Mouse (Mus musculus): ENCODE results near the gene Pygo2.

Pygo2 gene

GRCm38 (mm10) chr3:89456726-89457665, 27.0 kb downstream of the Pygo2 start:
- DNase-seq (ENCODE audit: low spot score in 2 of 2) = peak; percentile 61 to 80

- no peak for DNase-seq (ENCODE audit: low spot score in 2 of 2)
These were observed 28.5 kb downstream of the Pygo2 start for GRCm38 (mm10) chr3:89458372-89458964.

DNA sequence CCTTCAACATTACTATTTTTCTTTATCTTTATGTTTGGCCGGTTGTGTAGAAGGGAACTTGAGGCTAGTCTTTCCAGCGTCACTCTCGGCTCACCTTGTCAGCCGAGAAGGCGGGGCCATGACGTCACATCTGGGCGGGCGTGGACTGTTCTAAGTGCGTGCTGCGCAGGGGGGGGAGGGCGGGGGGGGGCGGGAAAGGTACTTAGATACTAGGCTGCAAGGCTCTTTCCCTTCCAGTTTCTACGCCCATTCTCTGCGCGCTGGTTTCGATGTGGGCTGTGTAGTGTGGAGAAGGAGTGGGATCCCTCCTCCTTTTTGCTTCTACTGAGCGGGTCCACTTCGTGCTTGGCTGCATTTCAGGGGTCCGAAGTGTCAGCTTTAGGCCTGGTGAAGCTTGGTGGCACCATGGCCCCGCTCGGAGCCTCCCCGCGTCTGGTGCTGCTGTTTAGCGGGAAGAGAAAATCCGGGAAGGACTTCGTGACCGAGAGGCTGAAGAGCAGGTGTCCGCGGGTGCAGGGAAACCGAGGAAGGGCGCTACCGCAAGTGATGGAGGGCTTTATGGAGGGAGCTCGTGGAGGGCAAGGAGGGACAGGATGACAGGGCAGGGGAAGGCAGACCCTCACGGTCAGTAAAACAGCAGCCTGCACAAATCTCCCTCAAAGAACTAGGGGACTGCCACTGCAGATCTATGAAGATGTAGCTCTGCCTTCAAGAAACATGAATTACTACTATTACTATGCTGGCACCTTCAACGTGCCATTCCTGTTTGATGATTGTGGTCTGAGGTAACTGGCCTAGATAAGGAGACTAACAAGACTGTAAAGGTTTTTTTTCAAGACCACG, 29.2 kb downstream of the Pygo2 start:
- peak; percentile 95 to 96 for DNase-seq (ENCODE audit: low spot score in 2 of 2)

DNA sequence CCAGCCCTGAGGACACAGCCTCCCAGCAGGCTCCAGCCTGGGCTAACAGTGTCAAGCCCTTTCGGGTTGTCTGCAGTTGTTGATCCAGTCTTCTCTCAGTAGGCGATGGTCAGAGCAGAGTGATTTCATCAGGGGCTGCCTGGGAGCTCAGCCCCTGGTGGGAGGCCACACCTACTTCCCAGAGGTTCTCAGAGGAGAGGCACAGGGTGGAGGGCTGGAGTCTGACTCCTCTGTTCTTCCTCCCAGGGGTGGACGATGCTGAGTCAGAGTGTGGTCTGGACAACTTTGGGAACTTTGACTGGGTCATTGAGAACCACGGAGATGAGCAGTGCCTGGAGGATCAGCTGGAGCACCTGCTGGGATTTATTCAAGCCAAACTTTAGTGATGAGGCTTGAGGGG, 38.3 kb downstream of the Pygo2 start:
- no peak for DNase-seq (ENCODE audit: low spot score in 2 of 2)

DNA sequence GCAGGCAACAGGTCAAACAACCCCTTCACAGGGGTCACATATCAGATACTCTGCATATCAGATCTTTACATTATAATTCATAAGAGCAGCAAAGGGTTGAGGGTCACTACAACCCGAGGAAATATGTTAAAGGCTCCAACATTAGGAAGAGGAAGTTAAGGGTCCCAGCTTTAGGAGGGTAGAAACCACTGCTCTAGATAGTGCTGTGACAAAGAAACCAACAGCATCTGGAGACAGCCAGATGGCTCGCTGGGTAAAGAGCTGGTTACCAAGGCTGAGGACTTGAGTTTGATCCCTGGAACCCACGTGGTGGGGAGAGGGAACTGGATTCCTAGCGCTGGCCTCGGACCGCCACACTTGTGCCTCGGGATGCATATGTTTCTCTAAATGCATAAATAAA, 42.3 kb downstream of the Pygo2 start:
- no peak for DNase-seq (ENCODE audit: low spot score in 2 of 2)

GRCm38 (mm10) chr3:89473838-89474237, 43.8 kb downstream of the Pygo2 start:
- no peak for DNase-seq (ENCODE audit: low spot score in 2 of 2)

GRCm38 (mm10) chr3:89479055-89479454, 49.0 kb downstream of the Pygo2 start:
- DNase-seq (ENCODE audit: low spot score in 2 of 2) = no peak

DNA sequence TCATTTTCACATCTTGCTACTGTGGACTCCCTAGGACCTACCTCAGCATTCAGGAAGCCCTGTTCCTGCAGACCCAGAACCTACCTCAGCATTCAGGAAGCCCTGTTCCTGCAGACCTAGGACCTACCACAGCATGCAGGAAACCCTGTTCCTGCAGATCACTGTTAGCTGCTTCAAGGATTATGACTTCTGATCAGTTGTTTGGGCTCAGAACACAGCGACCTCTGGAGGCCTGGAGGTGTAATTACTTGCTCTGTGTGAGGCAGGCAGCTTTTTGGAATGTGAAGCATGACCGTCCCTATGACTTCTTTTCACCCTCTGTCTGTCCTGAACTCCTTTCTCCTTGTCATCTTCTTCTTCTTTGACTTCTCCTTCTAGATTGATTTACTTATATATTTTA, 51.5 kb downstream of the Pygo2 start:
- peak in 1 of 2 experiments; percentile 45 for DNase-seq (ENCODE audit: low spot score in 2 of 2)

DNA sequence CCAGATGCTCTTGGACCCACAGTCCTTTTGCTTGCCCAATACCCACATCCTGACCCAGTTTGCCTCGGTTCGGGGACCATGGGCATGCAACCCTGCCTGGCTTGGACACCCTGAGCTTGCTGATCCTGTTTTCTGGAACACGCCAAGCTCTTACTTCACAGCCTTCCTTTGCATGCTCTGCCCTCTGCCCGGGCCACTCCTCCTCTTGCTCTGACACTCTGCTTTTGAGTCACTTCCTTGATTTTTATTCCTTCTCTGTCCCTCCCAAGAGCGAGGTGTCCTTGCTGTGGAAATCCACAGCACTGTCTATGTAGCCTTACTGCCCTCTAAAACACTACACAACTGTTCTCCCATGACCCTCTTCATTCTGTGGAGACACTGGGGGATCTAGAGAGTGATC, 52.2 kb downstream of the Pygo2 start:
- no peak for DNase-seq (ENCODE audit: low spot score in 2 of 2)

All from natural killer cell, adult 2 months (primary cell).